Mouse (Mus musculus) lung, postnatal 0 days (tissue): Measurements from ENCODE around the gene Pramef8.

Experiments used
- CTCF ChIP-seq: IDR thresholded peaks from 2 replicates; pipeline ENCODE4 v1.5.1; 2016; ENCODE audit warnings: antibody characterized with exemption, mild to moderate bottlenecking
- EP300 ChIP-seq: IDR thresholded peaks from 2 replicates; pipeline ENCODE4 v1.6.1; 2016; ENCODE audit warnings: antibody characterized with exemption, mild to moderate bottlenecking, control low read depth

- TF ChIP-seq CTCF (no peak), EP300 (no peak)
These were observed 18.0 kb upstream of the Pramef8 start, which contains the start of gene Pramel1 for GRCm38 (mm10) chr4:143394181-143394580.
